Mouse (Mus musculus): ENCODE measurements around the gene Sox5.

- TF ChIP-seq POLR2A (IDR thresholded peaks at IDR 0.05; ENCODE audit: low read depth, low read length) (no peak), CTCF (IDR thresholded peaks at IDR 0.05; ENCODE audit: extremely low read depth, insufficient read depth, insufficient read length, insufficient replicate concordance) (no peak)
These were observed 143.2 kb downstream of the Sox5 start for GRCm38 (mm10) chr6:144638547-144638946.

All from spleen, adult 2 months (tissue).